Mouse (Mus musculus): ENCODE results near the gene Nup85. TPM values are rescaled to one million over a fixed set of nuclear protein-coding genes. Genes with fewer than 3 reads are reported as not detected.
A peak's percentile ranks its signal among the peaks of the same experiment; 100 is the strongest.

Gene Nup85
- total RNA-seq, 2 experiments from 2014 or later: 68.9 to 73.6 TPM

DNA sequence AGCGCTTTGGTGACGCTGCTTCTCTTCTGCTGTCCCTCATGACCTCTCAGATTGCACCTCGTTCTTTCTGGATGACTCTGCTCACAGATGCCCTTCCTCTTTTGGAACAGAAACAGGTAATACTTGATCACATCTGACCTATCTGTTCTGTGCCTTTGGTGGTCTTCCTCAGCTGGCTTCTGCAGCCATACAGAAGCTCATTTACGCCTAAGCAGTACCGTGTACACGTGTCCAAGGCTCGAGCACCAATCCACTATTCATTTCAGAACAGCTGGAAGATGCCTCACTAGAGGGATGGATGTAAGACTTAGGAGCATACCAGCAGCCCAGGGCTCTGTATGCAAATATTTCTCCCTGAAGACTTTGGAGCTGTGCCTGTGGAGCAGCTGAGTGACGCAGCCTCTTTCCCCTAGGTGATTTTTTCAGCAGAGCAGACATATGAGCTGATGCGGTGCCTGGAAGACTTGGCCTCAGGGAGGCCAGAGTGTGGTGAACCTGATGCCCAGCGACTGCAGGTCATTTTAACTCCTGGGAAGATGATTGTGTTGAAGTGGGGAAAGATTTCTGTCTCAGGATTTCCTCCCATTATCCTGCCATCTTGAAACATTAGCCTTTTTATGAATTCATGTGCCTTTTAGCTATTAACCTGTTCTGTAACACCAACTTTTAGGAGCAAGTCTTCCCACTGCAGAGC lies 18.8 kb downstream of the Nup85 start:
- no peak for DNase-seq (ENCODE audit: low spot score in 2 of 2)

DNA sequence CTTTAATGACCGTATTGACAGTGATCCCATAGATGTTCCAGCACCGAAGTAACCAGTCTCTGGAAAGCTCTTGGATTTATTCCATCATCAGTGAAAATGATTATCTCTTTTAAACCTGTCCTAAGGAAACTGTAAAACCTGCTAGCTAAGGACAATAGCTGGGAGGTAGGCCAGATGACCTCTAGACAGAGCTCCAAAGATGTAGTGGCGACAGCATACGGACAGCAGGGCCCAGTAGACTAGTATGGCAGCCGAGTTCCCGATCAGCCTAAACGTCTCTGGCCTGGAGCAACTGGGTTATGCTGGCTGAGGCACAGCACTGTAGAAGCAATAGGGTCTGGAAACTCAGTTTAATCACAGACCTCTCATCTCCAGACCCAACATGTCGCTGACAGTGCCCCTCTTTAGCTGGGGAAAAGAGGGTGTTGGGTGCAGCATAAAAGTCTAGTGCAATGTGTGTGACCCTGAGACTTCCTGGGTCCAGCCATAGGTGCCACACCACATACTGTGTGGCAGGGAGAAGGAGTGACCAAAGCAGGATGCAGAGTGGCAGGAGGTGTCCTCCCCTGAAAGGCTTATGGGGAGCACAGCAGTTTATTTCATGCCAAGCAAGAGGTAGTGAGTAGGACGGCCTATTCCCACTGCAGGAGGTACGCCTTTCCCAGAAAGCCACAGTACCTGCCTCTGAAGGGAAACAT lies 20.3 kb downstream of the Nup85 start:
- DNase-seq (ENCODE audit: low spot score in 2 of 2): no peak

DNA sequence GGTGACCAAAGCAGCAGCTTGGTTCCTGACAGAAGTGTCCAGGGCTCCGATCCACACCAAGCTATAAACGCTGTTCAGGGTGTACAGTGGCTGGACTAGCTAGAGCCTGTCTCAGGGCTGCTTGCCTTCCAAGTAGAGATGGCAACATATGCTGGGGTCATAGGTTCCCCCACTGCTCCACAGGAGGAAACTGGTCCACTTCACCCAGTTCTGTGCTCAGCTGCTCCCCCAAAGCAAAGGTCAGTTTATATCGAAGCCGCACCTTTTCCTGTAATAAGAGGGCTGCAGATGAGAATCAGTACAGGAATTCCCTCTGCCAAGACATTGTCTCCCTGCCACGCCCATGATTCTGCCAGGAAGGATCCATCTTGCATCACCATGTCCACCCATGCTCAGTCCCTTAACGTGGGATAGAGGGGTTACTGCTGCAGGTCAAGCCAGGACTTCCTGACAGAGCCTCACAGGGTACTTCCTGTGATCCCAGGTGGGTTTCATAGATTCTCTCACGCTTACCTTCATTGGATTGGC lies 21.4 kb downstream of the Nup85 start:
- DNase-seq (ENCODE audit: low spot score in 2 of 2): no peak

DNA sequence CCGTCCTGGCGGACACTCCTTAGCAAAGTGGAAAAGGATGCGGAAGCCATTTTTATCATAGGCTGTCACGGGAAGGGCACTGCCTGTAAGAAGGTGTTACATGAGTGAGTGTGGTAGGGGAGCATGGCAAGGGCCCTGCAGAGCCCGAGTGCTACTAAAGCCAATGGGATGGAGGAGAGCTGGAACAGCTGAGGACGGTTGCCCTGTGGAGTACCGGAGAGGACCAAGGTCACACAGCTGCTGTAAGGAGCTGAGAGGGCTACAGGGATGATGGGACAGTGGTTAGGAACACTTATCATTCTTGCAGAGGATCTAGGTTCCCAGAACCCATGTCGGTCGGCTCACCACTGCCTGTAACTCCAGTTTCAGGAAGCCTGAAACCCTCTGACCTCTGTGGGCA lies 22.2 kb downstream of the Nup85 start:
- no peak for DNase-seq (ENCODE audit: low spot score in 2 of 2)

DNA sequence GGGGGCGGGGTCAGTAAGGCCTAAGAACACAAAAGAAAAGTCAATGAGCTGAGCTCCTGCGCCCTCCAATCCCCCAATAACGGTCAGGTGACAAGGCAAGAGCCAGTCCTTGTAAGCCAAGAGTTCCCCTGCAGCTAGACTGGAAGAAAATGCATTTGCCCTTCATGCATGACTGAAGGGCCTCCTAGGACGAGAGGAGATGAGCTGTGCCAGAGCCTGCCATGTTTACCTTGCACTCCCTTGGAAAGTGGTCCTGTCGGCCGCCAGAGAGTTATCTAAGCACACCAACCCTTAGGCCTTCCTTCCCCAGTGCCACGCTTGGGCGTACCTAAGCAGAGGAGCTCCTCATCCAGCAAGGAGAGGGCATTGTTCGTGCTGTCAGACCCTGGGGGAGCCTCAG lies 23.8 kb downstream of the Nup85 start:
- no peak for DNase-seq (ENCODE audit: low spot score in 2 of 2)

DNA sequence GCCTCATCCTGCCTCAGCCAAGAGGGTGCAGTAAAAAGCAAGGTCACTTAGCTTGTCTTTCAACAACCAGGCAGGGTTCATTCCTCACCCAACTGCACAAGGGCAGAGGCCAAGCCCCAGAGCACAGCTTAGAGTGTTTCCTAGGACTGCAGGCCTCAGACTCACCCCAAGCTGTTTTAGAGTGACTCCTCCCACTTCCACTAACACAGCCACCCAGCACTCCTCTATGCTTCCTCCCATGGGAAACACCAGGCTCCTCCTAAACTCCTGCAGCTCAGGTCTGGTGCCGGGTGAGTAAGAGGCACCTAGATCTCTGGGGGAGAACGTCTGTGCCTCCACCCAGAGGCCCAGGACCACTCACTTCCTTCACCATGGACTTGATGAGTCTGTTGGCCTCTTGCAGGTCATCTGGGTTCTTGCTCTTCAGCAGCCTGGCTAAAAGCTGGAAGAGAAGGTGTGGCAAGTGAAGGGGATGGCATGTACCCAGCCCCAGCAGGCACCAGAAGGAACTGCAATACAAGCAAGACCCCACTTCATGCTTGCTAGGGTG lies 26.4 kb downstream of the Nup85 start:
- no peak for DNase-seq (ENCODE audit: low spot score in 2 of 2)

DNA sequence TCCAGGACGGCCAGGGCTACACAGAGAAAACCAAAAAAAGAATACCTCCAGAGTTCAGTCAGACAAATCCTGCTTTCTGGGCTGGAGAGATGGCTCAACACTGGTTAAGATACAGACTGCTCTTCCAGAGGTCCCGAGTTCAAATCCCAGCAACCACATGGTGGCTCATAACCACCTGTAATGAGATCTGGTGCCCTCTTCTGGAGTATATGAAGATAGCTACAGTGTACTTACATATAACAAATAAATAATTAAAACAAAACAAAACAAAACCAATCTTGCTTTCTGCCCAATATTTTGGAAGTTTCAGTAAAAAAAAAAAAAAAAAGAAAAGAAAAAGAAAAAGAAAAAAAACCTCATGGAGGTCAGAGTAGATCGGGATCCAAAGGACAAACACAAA lies 31.0 kb downstream of the Nup85 start:
- DNase-seq (ENCODE audit: low spot score in 2 of 2): no peak

DNA sequence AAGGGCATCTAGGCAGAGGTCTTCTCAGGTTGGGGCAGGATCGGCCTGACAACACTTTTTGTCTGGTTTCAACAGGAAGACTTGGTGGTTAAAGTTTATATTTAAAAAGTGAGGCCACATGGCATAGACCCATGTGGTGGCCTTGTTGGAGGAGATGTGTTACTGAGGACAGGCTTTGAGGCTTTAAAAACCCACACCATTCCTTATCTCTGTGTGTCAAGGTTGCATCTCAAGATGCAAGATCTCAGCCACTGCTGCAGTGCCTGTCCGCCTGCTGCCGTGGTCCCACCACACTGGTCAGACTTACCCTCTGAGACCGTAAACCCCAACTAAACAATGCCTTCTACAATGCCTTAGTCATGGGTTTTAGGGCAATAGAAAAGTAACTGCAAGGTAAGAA lies 34.1 kb downstream of the Nup85 start:
- no peak for DNase-seq (ENCODE audit: low spot score in 2 of 2)

DNA sequence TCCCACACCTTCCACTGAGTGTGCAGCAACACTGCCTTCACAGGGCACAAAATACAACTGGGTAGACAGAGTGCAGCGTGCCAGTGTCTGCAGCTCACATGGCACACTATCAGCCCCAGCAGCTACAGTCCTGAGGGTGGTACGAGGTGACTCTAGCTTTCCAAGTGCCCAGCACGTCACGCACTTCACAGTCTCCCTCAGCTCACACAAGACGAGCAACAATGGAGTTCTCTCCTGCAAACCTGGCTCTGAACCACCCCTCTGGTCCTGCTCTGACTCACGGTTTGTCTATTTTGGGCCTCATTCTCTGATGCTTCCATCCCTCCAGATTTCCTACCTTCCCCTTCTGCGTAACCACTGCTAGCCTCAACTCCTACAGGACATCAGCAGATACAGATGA lies 35.5 kb downstream of the Nup85 start:
- no peak for DNase-seq (ENCODE audit: low spot score in 2 of 2)

DNA sequence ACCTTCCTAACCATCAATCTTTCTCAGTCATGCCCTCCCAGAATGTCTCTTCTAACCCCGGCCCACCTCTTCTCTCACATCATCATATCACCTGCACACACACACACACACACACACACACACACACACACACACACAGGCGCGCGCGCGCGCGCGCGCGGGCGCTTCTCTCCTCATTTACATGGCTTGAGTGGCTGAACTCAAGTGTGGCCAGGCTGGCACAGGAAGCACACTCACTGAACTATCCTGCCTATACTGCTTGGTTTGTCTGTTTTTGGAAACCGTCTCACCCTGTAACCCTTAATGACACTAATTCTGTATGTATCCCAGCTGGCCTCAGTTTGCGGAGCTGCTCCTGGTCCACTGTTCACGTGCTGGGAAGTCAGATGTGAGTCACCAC lies 36.5 kb downstream of the Nup85 start:
- no peak for DNase-seq (ENCODE audit: low spot score in 2 of 2)

DNA sequence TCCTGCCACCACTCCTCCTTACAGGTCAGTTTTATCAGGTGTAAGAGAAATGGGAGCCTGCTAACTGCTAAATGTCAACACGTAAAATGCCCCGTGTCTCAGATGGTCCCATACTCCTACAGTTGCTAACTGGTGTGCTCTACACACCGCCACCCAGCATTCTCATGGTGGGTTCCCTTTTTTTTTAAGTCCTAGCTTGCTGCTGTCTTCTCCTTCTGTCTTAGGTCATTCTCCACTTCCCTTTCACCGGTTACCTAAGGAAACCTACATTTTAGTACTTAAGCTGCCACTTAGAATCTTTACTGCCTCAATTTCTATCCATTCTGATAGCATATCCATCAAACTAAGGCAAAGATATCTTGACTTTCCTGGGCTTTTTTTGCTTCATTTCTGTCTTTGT lies 36.9 kb downstream of the Nup85 start:
- no peak for DNase-seq (ENCODE audit: low spot score in 2 of 2)

DNA sequence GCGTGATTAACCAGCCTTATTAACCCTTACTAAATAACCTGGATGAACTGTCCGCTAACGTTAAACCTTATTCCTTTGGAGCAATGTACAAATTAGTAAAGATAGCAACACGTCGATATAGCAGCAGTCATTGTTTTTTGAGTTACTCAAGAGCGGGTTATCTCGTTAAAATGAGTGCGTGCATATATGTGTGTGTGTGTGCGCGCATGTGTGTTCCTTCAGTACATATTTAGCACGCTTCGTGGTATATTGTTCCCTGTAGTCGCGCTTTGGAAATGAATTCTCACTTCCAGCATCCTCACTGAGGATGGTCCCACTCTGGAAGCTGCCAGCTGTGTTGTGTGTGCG lies 38.9 kb downstream of the Nup85 start:
- no peak for DNase-seq (ENCODE audit: low spot score in 2 of 2)

DNA sequence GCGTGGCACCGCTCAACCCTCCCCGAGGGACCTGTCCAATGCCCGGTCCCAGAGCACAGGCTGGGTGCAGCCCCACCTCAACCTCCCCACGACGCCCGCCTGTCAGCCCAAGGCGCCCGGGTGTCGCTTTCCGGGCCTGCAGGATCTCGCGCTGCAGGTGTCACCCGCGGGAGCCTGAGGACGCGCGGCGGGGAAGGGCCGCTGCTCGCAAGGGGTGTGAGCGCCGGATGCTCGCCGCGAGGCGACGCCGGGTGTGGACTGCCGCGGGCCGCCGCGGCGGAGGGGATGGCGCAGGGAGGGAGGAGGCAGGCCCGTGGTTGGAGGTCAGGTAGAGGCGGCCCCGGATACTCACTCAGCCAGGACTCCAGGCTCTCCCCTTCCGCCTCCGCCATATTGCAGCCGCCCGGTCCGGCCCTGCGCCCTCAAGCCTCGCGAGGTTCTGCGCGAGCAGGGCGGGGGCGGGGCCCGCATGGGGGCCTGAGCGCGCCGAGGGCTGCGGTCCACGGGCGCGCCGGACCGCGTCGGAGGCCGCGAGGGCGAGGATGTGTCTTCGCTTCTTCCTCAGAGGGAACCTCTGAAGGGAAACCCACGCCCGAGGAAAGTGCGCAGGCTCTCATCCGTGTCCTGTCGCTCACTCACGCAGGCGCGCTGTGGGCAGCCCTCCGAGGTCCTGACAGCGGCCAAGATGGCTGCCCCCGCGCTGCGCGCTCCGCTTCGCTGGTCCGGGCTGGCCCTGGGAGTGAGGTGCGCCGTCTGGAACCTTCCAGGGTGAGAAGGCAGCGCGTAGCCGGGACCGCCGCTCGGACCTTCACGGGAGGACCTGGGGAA lies 39.5 kb downstream of the Nup85 start, which contains the start of the genes Mrps7 and Gga3:
Gene Mrps7 (plus strand): TSS at position 450 of the 828 bp plus-strand sequence.
Gene Gga3 (minus strand): TSS at position 576 of the 828 bp plus-strand sequence.
- peak; percentile 84 to 87 for DNase-seq (ENCODE audit: low spot score in 2 of 2)

DNA sequence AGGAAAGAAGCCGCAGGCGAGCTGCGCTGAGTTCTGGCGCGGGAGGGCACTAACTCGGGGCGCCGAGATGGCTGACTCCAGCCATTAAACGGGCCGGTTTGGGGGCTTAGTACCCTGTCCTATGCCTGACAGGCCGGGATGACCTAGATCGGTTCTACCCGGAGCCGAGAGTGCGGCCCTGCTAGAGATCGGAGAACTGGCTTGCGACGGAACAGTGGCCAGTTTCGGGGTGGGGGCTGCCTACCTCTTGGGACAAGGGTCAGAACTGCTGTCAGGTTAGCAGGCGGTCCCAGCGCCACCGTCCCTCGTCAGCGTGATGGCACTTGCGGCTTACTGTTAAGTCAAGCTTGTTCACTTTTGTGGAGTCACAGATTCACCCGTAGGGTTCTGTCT lies 40.1 kb downstream of the Nup85 start:
- peak in 1 of 2 experiments; percentile 38 for DNase-seq (ENCODE audit: low spot score in 2 of 2)

DNA sequence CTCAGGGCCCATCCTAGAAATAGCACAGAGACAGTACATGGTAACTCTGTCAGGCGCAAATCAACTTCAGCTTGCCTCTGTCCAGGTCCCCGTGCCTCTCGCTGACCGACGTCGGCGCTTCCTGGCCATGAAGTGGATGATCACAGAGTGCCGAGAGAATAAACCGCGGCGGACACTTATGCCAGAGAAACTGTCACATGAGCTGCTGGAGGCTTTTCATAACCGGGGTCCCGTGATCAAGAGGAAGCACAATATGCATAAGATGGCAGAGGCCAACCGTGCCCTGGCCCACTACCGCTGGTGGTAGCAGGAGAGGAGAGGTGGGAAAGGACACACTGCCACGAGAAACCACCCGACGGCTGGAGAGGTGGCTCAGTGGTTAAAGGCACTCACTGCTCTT lies 42.5 kb downstream of the Nup85 start:
- DNase-seq (ENCODE audit: low spot score in 2 of 2): no peak

DNA sequence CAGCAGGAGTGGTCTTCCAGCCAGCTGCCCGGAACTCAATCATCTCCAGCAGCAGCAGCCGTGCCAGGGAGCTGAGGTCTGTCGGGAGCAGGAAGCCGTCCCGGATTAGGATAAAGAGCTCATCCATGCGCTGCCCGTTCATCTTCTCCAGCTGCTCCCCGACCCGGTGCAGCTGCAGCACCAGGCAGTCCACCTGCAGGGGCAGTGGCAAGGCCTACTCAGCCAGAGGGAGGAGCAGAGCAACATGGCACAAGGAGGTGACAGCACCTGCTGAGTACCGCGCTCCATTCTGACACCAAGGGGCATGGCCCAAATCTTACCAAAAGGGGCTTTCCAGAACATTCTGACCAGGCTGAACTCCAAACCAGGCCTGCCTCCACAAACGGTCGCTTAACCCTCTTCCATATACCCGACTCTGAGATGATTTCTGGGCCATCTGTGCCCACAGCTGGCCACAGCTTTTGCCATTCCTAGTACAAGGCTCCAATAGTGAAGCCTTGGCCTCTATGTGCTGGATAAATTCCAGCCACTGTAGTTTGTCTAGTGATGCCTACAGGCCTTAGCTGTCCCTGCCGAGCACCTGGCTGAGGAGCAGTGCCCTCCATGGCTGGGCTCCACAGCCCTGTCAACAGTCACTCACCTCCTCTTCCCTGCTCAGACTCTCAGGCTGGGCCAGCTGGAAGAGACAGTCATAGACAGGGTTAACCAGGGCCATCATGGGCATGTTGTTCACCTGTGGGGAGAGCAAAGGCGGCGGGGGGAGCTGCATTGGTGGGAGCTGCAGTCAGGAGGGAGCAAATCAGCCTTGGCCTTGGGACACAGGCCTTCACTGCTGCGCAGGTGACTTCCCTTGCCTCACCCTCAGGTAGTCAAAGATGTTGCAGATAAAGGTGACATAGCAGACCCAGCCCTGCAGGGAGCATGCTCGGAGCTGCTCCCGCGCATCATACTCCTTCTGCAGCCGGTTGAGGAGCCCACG lies 44.5 kb downstream of the Nup85 start:
- DNase-seq (ENCODE audit: low spot score in 2 of 2): no peak

DNA sequence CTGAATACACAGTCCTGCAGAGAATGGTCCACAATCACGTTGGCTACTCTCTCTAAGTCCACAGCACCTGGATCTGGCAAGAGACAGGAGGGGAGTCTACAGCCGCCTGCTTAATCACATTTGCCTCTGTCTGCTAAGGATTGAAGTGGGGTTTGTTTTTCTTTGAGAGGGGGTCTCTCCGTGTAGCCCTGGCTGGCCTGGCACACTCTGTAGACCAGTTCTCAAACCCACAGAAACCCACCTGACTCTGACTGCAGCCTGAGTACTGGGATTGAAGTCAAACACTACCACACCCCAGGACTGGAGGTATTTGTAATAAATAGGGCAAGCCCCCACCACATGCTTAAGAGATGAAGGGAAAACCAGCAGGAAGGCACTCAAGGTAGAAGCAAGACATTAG lies 45.3 kb downstream of the Nup85 start:
- no peak for DNase-seq (ENCODE audit: low spot score in 2 of 2)

DNA sequence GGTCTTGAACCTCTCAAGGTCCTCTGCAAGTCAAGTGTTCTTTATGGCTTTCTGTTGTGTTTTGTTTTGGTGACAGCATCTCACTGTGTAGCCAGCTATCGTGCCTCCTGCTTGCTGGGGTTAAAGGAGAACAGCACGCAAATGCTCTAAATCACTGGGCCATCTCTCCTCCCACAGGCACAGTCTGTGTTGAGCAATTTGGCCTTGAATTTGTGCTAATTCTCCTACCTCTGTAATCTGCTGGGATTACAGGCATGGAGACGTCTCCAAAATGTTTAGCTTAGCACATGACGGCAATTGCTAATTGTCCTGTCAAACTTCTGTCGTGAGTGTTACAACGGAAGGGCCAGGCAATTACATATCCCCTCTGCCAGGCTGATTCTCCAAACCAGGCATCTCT lies 46.9 kb downstream of the Nup85 start:
- DNase-seq (ENCODE audit: low spot score in 2 of 2): no peak

DNA sequence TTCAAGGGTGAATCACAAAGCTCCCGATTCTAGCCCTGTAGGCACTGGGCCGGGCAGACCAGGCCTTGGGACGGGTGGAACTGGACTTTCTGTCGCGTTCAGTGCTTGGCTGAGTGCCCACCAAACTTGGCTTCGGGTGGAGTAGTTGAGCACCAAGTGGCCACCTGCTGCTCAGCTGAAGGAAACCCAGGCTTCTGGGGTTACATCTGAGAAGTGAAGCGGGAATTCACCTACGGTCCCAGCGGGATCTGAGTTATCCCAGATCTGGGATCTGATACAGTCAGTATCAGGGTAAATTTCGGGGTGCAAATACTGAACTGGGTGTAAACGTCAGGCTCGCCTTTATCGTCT lies 47.8 kb downstream of the Nup85 start:
- DNase-seq (ENCODE audit: low spot score in 2 of 2): peak; percentile 60 to 81

DNA sequence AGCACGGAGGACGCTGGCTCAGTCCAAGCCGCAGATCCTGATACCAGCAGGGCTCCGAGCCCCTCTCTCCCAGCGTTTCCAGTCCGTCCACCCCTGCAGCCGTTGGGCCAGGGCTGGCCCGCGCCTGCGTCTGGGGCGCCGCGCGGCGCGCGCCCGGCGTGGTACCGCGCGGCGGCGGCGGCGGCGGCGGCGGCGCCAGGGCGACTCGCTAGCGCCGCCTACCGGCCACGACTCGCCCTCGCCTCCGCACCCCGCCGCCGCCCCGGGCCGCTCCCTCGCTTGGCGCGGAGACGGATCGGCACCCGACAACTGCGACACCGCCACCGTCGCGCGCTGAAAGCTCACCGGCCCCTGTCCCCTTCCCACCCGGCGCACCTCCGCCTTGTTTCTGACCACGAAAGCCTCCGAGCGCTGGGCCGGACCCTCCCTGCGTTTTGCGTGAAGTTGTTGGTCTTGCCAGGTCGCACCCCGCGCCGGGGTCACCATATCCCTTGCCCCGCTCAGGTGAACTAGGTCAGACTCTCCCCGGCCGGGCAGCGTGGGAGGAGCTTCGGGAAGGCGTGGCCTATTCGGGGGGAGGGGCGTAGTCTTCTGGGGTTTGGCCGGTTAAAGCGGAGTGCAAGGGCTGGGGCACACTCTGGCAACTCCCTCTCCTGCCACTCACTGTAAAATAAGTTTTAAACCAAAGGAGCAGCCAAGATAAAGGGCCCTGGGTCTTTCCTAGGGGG lies 48.3 kb downstream of the Nup85 start, which contains the start of gene Mif4gd:
Gene Mif4gd (minus strand): TSS at position 560 of the 728 bp plus-strand sequence.
- peak; percentile 78 to 93 for DNase-seq (ENCODE audit: low spot score in 2 of 2)
